Mouse (Mus musculus): ENCODE measurements around the gene Olfr721-ps1.

Olfr721-ps1 gene

DNA sequence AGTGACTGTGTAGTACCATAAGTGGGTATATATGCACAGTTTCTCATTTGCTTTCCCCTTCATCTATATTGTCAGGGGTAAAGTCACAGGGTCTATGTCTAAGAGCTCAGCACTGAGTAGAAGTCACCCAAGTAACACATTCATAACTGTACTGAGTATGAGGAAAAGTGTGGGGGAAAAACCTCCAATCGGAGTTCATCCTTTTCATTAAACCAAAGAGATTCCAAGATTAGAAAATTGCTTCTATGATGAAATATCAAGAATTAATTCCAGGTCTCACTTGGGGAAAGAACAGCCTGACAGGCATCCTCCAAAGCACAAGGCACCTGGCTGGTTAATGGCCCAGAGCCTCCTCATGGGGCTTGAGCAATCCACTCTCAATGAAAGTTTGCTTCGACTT, at the start of gene Olfr721-ps1:
Gene Olfr721-ps1, plus strand, starts transcription at position 301 of the 400 bp plus-strand sequence.
- WGBS: 79% methylated on average over 2 of the region's 2 CpGs

DNA sequence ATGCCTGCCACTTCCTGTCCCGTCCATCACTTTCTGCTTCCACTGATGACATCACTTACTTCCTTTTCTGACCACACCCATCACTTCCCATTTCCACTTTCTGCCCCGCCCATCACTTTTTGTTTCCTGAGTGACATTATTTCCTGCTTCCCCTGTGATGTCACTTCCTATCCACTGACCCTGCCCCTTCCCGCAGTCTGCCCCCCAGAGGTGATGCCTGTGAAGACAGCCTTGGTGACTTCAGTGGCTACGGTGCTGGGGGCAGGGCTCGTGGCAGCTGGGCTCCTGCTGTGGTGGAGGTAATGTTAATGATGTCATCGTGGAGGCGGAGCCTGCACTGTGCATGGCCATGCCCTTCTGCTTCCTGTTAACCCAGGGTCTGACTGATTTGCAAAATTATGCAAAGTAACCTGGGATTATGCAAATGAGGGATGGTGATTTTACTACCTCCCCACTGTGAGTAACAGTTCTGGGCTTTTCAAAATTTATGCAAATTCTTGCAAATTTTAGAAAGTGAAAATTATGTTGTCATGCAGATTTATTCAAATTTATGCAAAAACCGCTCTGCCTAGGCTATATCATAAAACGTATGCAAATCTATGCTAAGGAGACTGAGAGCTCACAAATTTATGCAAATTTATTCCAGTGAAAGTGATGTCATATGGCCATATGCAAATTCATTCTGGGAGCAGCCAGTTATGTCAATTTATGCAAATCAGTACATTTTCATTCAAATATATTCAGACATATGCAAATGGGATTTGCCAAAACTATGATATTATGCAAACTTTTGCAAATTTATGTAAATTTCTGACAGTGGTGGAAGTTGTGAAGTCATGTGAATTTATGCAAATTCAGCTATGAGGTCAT, 49.1 kb upstream of the Olfr721-ps1 start:
- 73% methylated on average over 9 of the region's 9 CpGs for WGBS

DNA sequence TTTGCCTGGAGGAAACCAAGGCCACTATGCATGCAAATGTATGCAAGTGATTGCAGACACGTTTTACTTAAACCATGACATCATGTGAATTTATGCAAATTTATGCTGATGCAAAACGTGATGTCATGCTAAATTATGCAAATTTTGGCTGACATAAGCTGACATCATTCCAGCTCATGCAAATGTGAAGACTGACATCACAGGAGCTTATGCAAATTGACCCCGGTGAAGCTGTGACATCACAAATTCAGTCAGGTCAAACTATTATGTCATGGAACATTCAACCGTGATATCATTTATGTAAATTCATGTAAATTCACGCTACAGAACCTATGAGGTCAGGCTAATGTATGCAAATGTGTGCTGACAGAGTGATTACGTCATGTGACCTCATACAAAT, 48.5 kb upstream of the Olfr721-ps1 start:
- WGBS: 53% methylated on average over 6 of the region's 6 CpGs

DNA sequence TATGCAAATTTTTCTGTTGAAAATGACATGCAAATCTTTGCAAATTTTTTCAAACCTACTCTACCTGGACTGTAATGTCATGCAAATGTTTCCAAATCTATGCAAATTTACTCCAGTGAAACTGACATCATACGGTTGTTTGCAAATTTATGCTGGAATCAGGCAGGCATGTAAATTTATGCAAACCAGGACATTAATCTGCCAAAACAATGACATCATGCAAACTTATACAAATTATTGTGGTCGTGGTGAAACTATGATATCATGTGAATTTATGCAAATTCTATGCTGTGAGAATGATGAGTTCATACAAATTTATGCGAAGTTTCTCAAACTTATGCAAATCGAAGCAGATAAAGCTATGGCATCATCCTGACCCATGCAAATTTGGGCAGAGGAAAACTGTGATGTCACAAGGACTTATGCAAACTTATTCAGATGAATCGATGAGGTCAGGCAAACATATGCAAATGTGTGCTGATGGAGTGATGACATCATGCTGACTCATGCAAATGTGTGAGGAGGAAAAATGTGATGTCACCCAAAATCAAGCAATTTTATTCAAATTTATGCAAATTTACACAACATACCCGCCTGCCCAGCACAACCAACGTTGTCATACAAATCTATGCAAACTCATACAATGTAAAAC, 47.9 kb upstream of the Olfr721-ps1 start:
- 53% methylated on average over 7 of the region's 7 CpGs for whole genome bisulfite sequencing

DNA sequence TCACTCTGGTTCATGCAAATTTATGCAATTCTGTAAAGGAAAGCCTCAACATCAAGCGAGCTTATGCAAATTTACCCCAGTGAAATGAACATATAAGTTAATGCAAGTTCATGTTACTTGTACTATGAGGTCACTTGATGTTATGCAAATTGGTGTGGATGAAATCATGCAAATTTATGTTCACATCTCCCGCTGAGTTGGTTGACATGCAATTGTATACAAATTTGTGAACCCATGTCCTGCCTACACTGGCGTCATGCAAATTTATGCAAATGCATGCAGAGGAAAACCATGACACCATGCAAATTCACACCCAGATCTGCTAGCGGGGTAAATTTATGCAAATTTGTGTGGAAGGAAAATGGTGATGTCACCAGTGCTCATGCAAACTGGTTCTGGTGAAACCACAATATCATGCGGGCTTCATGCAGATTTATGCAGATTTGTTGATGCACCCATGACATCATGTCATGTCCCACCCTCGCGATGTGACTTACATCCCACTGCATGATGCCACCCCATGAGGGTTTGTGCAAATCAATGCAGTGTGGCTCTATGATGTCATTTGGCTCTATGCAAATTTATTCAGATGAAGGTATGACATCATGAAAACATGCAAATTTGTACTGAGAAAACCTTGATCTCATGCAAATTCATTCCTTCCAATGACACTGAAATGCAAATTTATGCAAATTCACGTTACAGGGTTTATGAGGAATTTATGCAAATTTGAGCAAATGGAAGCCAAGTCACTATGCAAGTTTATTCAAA, 47.2 kb upstream of the Olfr721-ps1 start:
- WGBS: 56% methylated on average over 8 of the region's 8 CpGs

DNA sequence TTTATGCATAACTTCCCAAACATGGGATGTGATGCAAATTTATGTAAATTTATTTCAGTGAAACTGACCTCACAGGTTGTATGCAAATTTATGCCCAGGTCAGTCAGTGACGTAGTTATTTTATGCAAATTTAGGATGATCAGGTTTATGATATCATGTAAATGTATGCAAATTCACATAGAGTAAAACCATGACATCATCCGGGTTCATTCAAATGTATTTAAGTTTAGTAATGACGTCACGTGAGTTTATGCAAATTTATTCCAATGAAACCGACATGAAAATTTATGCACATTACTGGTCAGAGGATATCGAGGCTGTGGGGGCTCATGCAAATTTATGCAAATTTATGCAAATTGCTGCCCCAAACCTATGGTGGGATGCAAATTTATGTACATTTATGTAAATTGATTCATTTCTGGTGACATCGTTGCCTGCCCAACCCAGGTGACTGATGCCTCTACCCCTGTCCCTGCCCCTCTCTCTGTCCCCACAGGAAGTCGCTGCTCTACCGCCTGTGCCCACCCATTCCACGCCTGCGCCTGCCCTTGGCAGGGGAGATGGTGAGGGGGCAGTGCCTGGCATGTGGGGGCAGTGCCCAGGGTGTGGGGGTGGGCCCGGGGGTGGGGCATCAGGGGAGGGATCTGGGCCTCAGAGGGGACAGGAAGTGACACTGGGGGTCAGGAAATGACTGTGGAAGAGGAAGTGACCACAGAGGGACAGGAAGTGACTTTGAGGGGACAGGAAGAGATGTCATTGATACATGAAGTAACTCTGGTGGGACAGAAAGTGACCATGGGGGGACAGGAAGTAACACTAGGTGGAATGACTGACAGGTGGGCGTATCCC, 46.4 kb upstream of the Olfr721-ps1 start:
- WGBS: 58% methylated on average over 13 of the region's 13 CpGs

DNA sequence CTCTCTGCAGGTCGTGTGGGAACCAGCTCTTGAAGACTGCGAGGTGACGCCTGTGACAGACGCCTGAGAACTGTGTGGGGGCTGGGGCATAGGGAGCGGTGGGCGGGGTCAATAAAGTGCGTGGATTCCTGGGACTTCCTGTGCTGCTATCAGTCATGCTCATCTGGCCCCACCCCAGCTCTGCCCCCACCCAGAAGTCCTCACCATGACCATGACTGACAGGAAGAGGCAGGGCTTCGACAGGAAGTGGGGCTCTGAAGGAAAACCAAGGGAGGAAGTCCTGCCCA, 45.8 kb upstream of the Olfr721-ps1 start:
- 89% methylated on average over 8 of the region's 8 CpGs for WGBS

DNA sequence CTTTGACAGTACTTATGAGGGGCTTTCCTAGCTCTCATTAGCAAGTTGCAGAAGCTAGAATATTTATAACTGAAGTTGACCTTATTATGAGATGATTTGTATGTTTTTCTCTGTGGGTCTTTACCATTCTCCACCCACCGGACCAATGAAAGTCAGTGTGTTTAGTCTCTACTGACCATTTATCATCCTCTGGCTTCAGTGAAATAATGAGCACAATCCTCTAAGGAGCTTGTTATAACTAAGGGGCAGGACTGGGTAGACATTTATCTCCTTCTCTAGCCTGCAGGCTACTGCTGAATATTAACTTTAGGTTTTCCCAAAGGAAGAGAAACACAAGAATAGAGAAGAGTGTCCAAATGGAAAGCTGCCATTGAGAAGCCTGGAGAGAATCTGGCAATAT, 5.6 kb upstream of the Olfr721-ps1 start:
- 97% methylated on average over 1 of the region's 1 CpGs for WGBS

DNA sequence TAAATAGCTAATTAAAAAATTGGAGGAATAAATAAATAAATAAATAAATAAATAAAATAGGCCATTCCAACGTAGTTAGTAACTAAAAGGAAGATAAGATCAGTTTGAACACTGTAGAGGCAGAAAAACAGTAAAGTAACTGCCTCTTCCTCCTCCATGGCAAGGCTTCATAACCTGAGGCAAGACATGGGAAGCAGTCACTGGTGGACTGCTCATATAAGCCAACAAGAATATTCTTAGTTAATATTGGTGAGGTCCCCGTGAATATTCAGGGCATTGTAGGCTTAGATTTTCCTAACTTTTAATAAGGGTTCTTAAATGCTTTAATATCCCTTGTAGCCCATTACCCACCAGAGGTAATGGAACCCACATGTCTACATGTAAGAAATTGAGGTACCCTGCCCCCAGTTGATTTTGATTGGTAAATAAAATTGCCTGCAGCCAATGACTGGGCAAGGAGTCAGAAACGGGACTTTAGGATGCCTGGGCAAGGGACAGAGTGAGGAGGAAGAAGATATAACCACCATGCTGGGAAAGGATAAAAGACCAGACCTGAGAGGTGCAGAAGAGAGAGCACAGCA, 35.1 kb downstream of the Olfr721-ps1 start:
- WGBS: 76% methylated on average over 3 of the region's 3 CpGs
